12 mouse cellular contexts compared by ENCODE assay signal in the genomic region with DNA sequence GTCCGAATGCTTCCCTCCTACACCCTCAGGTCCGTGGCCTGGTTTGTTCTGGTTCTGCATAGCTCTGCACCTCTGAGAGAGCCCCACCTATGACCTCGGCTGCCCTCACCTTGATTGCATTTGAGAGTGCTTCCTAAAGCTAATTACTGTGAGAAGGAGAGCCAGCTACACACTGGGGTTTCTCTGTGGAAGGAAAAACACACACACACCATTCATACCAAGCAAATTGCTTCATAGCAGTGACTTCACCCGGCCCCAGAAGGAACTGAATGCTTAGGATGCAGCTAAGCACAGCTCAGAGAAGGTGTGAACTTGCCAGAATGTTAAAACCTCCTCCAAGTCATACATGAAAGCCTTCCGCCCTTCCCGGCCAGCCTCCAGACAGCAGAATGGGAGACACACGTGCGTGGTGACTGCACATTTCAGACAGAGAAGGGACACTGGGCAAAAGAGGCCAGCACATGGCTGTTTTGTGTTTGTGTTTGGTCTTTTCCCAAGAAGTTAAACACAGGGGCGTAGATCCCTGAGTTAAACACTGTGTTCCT. TPM values are rescaled to one million over a fixed set of nuclear protein-coding genes. Genes with fewer than 3 reads are reported as not detected.
"Had no signal": no experiment of that assay in that cellular context is flagged by ENCODE, and none has a peak within 500 bp of the region (broad histone marks: within the 10 kb centered on the region; RNA-seq: fewer than 3 reads in every experiment).

No protein-coding gene starts in this region.

- H3K27ac ChIP-seq: left cerebral cortex, adult 2 months; liver, embryonic 14.5 days; midbrain, embryonic 13.5 days had no signal

- H3K9me3 ChIP-seq: midbrain, embryonic 13.5 days had no signal

- H3K9ac ChIP-seq: liver, embryonic 14.5 days; midbrain, embryonic 13.5 days had no signal

- ATAC-seq: midbrain, embryonic 13.5 days had no signal

- H3K4me2 ChIP-seq: midbrain, embryonic 13.5 days had no signal

- DNase-seq: kidney, postnatal 14 days; lung, adult 18-20 months; right cerebral cortex, adult 18-20 months; right cerebral cortex, postnatal 25 days; thymus, adult 18-20 months; thymus, postnatal 25 days had no signal

- H3K4me1 ChIP-seq: midbrain, embryonic 13.5 days had no signal

- H3K36me3 ChIP-seq: midbrain, embryonic 13.5 days had no signal

- H3K27me3 ChIP-seq: midbrain, embryonic 13.5 days had no signal

- H3K4me3 ChIP-seq: left cerebral cortex, adult 2 months; midbrain, embryonic 13.5 days had no signal

RNA-seq across cellular contexts. Expression of a gene that starts 49.6 kb away (rescaled TPM):
- total RNA-seq: midbrain, postnatal 0 days had no signal
- polyA plus RNA-seq: liver, adult 2 months; stomach, embryonic 14.5 days had no signal
